Mouse (Mus musculus) CD4-positive naive resting alpha-beta T cell, adult 76 days (primary cell): ENCODE data around the gene Hectd4. TPM values are rescaled to one million over a fixed set of nuclear protein-coding genes. Genes with fewer than 3 reads are reported as not detected.

Source experiments
- total RNA-seq: library from RNA; stranded (reverse); gene quantifications from one replicate; pipeline ENCODE4 v1.2.4, GENCODE M21; 2023

Gene Hectd4
- total RNA-seq: 71.8 TPM

DNA sequence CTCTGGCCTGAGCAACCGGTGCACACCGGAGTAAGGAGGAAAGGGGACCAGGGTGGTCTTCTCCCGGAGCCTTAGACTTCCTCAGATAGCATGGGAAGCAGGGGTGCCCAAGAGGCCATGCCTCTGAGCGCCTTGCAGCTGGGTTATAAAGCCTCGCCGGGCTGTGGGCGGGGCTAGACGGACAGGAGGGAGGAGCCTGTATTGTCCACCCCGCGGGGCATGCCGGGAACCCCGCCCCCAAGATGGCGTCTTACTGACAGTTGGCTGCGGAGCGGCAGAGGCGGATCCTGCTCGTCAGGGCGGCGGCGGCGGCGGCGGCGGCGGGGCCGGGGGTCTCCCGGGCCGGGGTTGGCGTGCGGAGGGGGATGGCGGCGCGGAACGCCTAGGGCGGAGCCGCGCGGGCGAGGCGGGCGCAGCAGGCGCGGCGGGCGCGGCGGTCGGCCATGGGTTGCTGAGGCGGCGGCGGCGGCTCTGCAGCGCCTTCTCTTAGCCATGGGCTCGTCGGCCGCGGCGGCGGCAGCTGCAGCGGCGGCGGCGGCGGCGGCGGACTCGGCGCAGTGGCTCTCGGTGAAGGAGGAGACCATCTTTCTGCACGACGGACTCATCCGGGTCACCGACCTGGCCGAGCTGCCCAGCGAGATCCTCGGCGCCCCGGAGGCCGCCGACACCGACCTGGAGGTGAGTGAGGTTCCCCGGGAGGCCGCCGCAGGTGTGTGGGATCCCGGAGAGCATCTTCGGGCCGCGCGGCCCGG, at the start of gene Hectd4:
TSS of gene Hectd4 (plus strand) at position 240 of the 752 bp plus-strand sequence.

GRCm38 (mm10) chr5:121190836-121191583, 29.0 kb upstream of the Hectd4 start, which contains the start of gene Ptpn11:
Gene Ptpn11 (minus strand): TSS chr5:121191397.

GRCm38 (mm10) chr5:121204132-121205089, 15.6 kb upstream of the Hectd4 start, which contains the start of gene Rpl6:
Gene Rpl6 (plus strand): TSS chr5:121204481.

DNA sequence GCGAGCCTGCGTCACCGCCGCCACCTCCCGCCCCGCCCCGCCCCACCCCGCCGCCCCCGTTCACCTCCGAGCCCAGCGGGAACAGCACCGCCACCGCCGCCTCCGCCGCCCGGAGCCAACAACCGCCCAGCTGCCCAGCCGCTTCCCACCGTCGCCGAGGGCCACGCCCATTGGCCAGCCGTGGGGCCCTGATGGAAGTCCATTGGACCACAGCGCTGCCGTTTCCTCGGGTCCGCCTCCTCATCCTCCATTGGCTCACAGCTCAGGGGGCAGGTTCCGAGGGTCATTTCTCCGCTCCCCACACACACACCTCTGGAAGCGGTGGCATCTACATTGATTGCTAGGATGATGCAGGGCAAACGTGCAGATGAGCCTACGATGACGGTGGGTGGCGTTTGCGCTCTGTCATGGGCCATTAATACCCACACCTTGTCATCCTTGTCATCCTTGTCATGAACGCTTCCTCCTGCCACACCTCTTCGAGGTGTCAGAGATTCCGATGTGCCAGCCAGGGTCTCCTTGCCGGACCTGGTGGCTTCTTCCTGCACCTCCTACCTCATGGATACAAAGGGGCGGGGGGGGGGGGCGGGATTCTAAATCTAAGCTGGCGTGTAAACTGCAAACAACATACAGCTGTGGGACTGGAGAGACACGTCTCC, 165.6 kb downstream of the Hectd4 start, which contains the start of gene Trafd1:
TSS of gene Trafd1 (minus strand) at position 172 of the 659 bp plus-strand sequence.

DNA sequence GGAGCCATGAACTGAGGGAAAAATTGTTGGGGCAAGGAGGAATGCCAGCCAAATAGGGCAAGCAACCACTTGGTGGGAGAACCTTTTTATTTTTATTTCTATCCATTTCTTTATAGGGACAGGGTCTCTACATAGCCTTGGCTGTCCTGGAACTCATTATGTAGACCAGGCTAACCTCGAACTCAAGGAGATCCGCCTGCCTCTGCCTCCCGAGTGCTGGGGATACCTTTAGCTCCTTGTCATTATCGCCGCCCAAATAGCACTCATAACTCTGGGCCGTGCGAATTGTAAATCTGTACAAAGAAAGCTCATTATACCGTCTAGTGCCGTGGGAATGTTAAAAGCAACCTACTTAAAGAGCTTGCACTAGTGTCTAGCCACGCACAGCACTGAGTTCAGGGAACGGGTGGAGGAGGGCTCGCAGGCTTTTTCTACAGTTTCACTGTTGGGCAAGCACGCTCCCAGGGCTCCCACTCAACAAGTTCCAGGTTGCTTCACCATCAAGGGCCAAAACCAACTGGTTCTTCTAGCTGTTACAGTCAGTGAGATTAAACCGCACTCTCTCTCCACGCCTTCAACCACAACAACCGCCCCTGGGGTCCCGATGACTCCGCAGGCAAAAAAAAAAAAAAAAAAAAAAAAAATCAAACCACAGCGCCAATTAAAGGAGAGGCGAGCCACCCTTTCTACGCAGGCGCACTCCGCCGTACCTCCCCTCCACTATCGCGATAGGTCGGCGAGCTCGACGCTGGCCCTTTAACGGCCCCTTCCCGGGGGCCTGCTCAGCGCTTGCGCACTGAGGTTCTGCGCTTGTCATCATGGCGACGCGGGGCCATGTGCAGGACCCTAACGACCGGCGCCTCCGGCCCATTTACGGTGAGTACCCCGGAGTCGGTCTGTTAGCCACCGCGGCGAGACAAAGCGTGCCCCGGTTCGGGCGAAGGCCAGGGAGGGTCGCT, 177.4 kb downstream of the Hectd4 start, which contains the start of gene Naa25:
TSS of gene Naa25 (plus strand) at position 750 of the 959 bp plus-strand sequence.

Other genes starting within 250 kb of the Hectd4 start
- not detected for gene Rph3a, start 210.1 kb upstream of the Hectd4 start, total RNA-seq
- 33.8 TPM for gene Ptpn11, start 28.8 kb upstream of the Hectd4 start, total RNA-seq
- 2,234 TPM for gene Rpl6, start 15.7 kb upstream of the Hectd4 start, total RNA-seq
- 53.2 TPM for gene Trafd1, start 165.4 kb downstream of the Hectd4 start, total RNA-seq
- 32.2 TPM for gene Naa25, start 177.7 kb downstream of the Hectd4 start, total RNA-seq
- gene Tmem116, start 231.7 kb downstream of the Hectd4 start, total RNA-seq: 0.76 TPM
- 76.0 TPM for gene Erp29, start 232.3 kb downstream of the Hectd4 start, total RNA-seq